Mouse (Mus musculus) limb, embryonic 14.5 days (tissue): ENCODE measurements around the gene Gm21903. TPM values are rescaled to one million over a fixed set of nuclear protein-coding genes. Genes with fewer than 3 reads are reported as not detected.

Source experiments
- ATAC-seq: fragments of 200-750 bp; cut with Nextera tagmentation; 2 replicates; pipeline ENCODE4 v1.8.0; 2017; ENCODE audit warnings: low read depth, moderate number of reproducible peaks, moderate TSS enrichment; ENCODE audit not compliant: low FRiP score
- DNase-seq: peaks from one replicate; pipeline ENCODE4 v3.0.0-alpha.2; 2015; ENCODE audit warnings: low spot score
- H3K27ac ChIP-seq: fragments of 300-500 bp; sonication (generic); replicated peaks from 2 replicates; pipeline ENCODE4 v1.5.1; 2014; ENCODE audit warnings: low read depth, mild to moderate bottlenecking, low read length, moderate library complexity, mixed read lengths
- H3K27me3 ChIP-seq: fragments of 300-500 bp; sonication (generic); 2 replicates; pipeline ENCODE4 v1.6.1; 2014; ENCODE audit warnings: low read length, mixed read lengths; ENCODE audit not compliant: control insufficient read depth, insufficient read depth
- H3K36me3 ChIP-seq: fragments of 300-500 bp; sonication (generic); 2 replicates; pipeline ENCODE4 v1.6.1; 2014; ENCODE audit warnings: mild to moderate bottlenecking, low read length, moderate library complexity, mixed read lengths; ENCODE audit not compliant: control insufficient read depth, insufficient read depth
- H3K4me1 ChIP-seq: fragments of 300-500 bp; sonication (generic); 2 replicates; pipeline ENCODE4 v1.6.1; 2014; ENCODE audit warnings: antibody characterized with exemption, low read length, mixed read lengths; ENCODE audit not compliant: control insufficient read depth, insufficient read depth
- H3K4me2 ChIP-seq: fragments of 300-500 bp; sonication (generic); replicated peaks from 2 replicates; pipeline ENCODE4 v1.6.1; 2014; ENCODE audit warnings: low read depth, mild to moderate bottlenecking, low read length, moderate library complexity; ENCODE audit not compliant: severe bottlenecking
- H3K4me3 ChIP-seq: fragments of 300-500 bp; sonication (generic); replicated peaks from 2 replicates; pipeline ENCODE4 v1.5.1; 2014; ENCODE audit warnings: low read length
- H3K9ac ChIP-seq: fragments of 300-500 bp; sonication (generic); 2 replicates; pipeline ENCODE4 v1.6.1; 2014; ENCODE audit warnings: mild to moderate bottlenecking, low read depth, low read length, moderate library complexity; ENCODE audit not compliant: severe bottlenecking
- H3K9me3 ChIP-seq: fragments of 300-500 bp; sonication (generic); 2 replicates; pipeline ENCODE4 v1.6.1; 2016; ENCODE audit warnings: low read length; ENCODE audit not compliant: control insufficient read depth
- POLR2A ChIP-seq: fragments of 200-500 bp; IDR thresholded peaks from 2 replicates; pipeline ENCODE4 v1.8.0; 2012; ENCODE audit warnings: inconsistent platforms, mild to moderate bottlenecking, moderate library complexity, borderline replicate concordance; ENCODE audit not compliant: insufficient read depth, insufficient read length; ENCODE audit errors: extremely low read depth
- WGBS: fragments of 180-500 bp; shearing (Covaris S2); extraction: QIAGEN DNeasy Blood & Tissue Kit; methylation state at CpG from one replicate; pipeline ENCODE4 v1.1.7; 2014; 5-methylcytosine and 5-hydroxymethylcytosine counted together
- polyA plus RNA-seq, 2 experiments: library from polyadenylated mRNA; depleted of rRNA in 1 of 2; stranded (reverse) in 1 of 2; unstranded in 1 of 2; fragments of >200 nt; fragmentation: Nextera tagmentation in 1 of 2; extraction: Ambion mirVana in 1 of 2; gene quantifications; 2 replicates each; pipeline versions ENCODE4 v1.2.1 to v1.2.3; 2012 to 2014

Gene Gm21903
- polyA plus RNA-seq, 2 experiments, result not detected

GRCm38 (mm10) chr17:39010675-39011638 is 32.2 kb downstream of the Gm21903 start:
- no peaks in the 10 kb centered on the region for H3K27me3 ChIP-seq
- H3K27ac ChIP-seq, result no peak overlapping the region
- no peak overlapping the region for H3K4me3 ChIP-seq
- no peak overlapping the region for H3K4me2 ChIP-seq
- DNase-seq (no peak), ATAC-seq (no peak)
- H3K9me3 ChIP-seq, result no peaks in the 10 kb centered on the region; the same call in 1 of the 2 replicates
- H3K36me3 ChIP-seq, result no peaks in the 10 kb centered on the region
- no peak overlapping the region for H3K9ac ChIP-seq
- 51% methylated on average over 30 of the region's 30 CpGs for whole genome bisulfite sequencing
- no peaks in the 10 kb centered on the region for H3K4me1 ChIP-seq
- no peak for TF ChIP-seq POLR2A

GRCm38 (mm10) chr17:39009846-39010245 is 33.3 kb downstream of the Gm21903 start:
- Histone ChIP-seq H3K27me3 (no peaks in the 10 kb centered on the region), H3K4me1 (no peaks in the 10 kb centered on the region), H3K4me2 (no peak overlapping the region), H3K9ac (no peak overlapping the region), H3K36me3 (no peaks in the 10 kb centered on the region), H3K4me3 (no peak overlapping the region), H3K9me3 (no peaks in the 10 kb centered on the region; the same call in 1 of the 2 replicates), H3K27ac (no peak overlapping the region)
- WGBS, result 92% methylated on average over 1 of the region's 1 CpGs
- DNase-seq, result no peak
- ATAC-seq, result no peak
- TF ChIP-seq POLR2A, result no peak

Other genes with a start within 250 kb of the Gm21903 start
- not detected in 2 replicates for gene Esp24, start 6.6 kb downstream of the Gm21903 start, polyA plus RNA-seq (2012; rRNA removed)
- gene Esp24, start 6.6 kb downstream of the Gm21903 start, polyA plus RNA-seq (2014; fragmentation: Nextera tagmentation; extraction: Ambion mirVana), result not detected in 2 replicates
- not detected in 2 replicates for gene Esp23, start 33.7 kb upstream of the Gm21903 start, polyA plus RNA-seq (2012; rRNA removed)
- not detected in 2 replicates for gene Esp23, start 33.7 kb upstream of the Gm21903 start, polyA plus RNA-seq (2014; fragmentation: Nextera tagmentation; extraction: Ambion mirVana)
- not detected in 2 replicates for gene Esp22, start 52.0 kb upstream of the Gm21903 start, polyA plus RNA-seq (2012; rRNA removed)
- not detected in 2 replicates for gene Esp22, start 52.0 kb upstream of the Gm21903 start, polyA plus RNA-seq (2014; fragmentation: Nextera tagmentation; extraction: Ambion mirVana)